Mouse (Mus musculus) spleen, adult 10 weeks (tissue): ENCODE results near the gene 1700022I11Rik. TPM values are rescaled to one million over a fixed set of nuclear protein-coding genes. Genes with fewer than 3 reads are reported as not detected.

Source experiments
- polyA plus RNA-seq: library from polyadenylated mRNA; stranded (reverse); fragments of 350-450 nt; fragmentation: Illumina TruSeq; extraction: RNeasy Lipid Tissue Mini Kit (QIAGEN cat#74804); gene quantifications from one replicate; pipeline ENCODE4 v1.2.3, GENCODE M21; 2015; ENCODE audit warnings: low replicate concordance; ENCODE audit not compliant: insufficient read depth

1700022I11Rik gene
- polyA plus RNA-seq, result not detected

DNA sequence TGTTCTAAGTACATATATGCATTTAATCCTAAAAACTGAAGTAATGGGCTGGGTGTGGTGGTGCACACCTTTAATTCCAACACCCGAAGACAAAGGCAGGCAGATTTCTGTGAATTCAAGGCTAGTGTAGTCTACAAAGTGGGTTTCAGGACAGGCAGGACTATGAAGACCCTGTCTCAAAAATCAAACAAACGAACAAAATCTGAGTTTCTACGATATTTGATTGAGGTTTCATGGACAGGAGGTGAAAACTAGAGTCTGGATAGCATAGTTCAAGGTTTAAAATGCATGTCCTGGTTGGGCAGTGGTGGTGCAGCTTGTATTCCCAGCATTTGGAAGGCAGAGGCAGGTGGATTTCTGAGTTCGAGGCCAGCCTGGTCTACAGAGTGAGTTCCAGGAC is at the start of gene 1700022I11Rik:
1700022I11Rik (plus strand) TSS at position 301 of the 400 bp plus-strand sequence.

DNA sequence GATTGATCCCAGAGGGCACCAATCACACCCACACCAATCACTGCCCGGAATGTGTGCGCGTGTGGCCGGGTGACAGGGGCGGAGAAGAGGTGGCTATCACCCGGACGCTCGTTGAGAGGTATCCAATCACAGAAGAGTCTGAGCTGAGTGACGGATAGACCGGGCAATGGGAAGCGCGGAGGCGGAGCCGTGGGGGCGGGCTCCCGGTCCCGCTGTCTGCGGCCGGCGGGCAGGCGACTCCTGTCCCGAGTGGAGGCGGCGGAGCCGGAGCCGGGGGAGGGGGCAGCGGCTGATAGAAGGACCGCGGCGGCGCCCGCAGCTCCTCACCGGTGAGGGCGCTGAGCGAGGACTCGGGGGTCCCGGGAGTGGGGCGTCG is 19.7 kb upstream of the 1700022I11Rik start, which contains the start of gene Dnajb5:
Dnajb5 (plus strand) TSS at position 139 of the 376 bp plus-strand sequence.

DNA sequence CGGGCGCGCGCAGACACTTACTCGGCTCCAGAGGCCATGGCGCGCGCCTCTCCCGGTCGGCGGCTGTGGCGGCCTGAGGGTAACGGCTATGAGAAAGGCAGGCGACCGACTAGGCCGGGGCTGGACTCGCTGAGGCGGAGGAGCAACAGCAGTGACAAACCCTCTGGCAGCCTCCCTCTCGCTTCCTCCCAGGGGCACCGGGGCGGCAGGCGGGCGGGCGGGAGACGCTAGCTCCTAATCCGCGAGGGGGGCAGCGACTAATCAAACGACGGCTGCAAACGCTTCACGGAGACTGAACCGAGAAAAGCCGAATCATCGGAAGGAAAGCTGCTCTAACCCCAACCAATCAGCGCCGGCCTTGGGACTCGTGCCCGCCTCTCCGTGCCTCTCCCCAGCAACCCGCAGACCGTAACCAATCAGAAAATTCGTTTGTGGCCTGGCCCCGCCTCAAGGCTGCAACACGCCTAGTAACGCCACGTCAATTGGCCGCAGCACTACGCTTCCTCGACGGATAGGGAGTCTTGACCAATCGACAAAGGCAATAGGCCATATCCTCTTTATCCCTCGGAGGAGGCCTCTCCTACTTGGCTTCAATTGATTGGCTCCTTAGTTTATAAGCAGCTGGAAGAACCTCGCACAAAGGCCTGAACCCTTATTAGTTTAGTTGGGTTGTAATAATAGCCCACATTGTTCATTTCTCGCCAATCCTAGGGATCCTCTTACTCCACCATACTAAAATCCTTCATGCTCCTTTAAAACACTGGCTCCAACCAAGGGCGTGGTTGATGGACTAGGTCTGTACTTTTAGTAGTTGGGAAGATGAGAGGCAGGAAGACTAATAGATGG is 31.0 kb downstream of the 1700022I11Rik start, which contains the start of gene Vcp:
Vcp (minus strand) TSS at position 367 of the 846 bp plus-strand sequence.

DNA sequence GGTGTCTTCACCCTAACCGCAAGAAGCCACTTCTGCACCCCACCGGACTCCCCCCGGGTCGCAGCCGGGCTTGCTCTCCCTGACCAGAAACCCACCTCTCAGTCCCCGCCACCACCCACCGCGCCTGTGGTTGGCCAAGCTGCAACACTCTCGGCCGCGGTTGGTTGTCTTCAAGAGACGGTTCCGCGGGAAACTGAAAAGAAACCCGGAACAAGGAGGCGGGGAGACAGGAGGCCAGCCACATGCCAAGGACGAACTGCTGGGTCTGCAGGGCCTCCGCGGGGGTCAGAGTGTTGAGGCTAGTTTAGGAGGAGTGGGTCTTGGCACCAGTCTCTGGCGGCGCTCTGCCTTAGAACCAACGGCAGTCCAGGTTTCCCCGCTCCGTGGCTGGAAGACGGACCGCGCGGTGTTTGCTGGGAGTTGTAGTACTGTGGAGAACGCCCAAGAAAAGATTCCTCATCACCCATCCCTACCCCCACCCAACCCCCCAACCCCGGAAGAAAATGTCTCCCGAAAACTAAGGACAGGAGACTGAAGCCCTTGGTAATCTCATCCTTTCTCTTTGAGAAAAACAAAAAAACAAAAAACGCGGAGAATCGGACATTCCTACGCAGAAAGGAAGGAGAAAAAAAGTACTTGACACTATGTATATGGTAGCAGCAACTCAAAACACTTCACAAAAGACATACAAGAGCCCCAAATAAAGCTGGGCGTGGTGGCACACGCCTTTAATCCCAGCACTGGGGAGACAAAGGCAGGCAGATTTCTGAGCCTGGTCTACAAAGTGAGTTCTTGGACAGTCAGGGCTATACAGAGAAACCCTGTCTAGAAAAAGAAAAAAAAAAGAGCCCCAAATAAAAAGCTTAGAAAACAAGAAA is 41.0 kb downstream of the 1700022I11Rik start, which contains the start of gene Fancg:
Fancg (minus strand) TSS at position 346 of the 878 bp plus-strand sequence.

DNA sequence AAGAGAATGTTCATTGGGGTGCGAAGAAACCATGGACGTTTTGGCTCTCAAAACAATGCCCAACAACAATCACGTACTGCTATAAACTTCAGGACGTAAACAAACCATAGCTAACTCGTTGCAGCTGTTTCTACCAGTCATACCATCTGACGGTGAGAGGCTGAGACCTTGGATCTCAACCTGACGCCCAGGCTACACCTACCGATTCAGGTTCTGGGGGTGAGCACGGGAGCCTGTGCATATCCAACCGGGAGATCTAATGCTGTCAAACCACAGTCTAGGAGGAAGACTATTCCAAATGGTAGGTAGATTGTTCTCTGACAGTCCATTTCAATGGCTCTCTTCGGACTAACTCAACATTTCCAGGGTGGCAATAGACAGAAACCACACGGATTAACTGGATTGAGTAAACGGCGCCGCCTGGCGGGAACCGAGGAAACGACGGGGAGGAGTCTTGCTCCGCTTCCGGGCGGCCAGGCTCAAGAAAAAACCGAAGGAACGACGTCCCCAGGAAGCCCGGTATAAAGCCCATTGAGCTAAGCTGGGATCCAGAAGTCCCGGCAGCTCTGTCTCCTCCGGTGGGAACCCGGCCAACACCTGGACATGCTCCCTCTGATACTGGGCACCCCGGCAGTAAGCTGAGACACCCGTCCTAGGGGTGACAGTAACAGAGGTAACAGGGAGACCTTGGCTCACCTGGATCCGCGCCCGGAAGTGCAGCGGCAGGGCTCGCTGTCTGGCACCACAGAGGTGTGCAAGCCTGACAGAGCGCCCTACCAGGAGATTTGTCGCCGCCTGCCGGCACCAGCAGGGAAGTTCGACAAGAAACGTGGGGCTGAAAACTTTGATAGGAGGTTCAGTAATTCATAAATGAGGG is 55.9 kb downstream of the 1700022I11Rik start, which contains the start of gene Pigo:
Pigo (minus strand) TSS at position 736 of the 877 bp plus-strand sequence.

DNA sequence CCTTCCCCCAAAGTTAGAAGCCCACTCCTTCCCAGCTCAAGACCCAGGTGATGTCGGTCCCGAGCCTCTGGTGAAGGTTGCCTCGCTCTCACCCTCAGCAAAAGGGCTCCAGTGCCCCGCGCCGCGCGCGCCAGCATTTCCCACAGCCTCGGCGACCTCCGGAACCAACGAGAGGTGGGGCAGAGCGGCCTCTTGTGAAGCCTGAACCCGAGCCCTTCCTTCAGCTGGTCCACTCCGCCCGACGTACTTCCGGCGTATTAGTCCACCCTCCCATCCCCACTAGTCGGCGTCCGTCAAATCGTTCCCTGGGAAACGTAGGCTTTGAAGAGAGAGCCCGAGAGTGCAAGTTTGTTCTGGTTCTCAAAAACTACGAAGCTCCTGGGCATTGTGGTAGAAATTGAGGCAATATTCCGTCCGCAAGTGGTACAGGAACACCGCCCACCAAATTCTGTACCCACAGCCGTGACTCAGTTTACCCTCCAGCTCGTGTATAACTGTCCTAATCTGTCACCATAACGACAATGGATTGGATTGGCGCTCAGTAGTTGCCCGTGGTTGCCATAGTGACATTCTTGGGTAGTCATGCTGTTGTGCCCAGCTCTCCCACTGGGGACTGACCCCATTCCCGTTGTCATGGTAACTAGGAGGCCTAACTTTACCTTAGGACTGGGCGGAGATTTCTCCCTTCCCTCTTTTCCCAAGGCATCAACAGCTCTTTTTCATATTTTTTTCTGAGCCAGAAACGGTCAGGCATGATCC is 62.0 kb downstream of the 1700022I11Rik start, which contains the start of gene Stoml2:
Stoml2 (minus strand) TSS at position 474 of the 759 bp plus-strand sequence.

Other genes starting within 250 kb of the 1700022I11Rik start
- gene 4930578G10Rik, start 234.1 kb upstream of the 1700022I11Rik start, polyA plus RNA-seq, result not detected
- 137 TPM for gene Ccl19, start 213.0 kb upstream of the 1700022I11Rik start, polyA plus RNA-seq
- gene Ccl21a, start 195.6 kb upstream of the 1700022I11Rik start, polyA plus RNA-seq, result 506 TPM
- gene Fam205a1, start 115.7 kb upstream of the 1700022I11Rik start, polyA plus RNA-seq, result 0.07 TPM
- gene Gm12394, start 112.8 kb upstream of the 1700022I11Rik start, polyA plus RNA-seq, result not detected
- gene Fam205c, start 95.4 kb upstream of the 1700022I11Rik start, polyA plus RNA-seq, result not detected
- gene Phf24, start 52.9 kb upstream of the 1700022I11Rik start, polyA plus RNA-seq, result 2.0 TPM
- gene Dnajb5, start 19.8 kb upstream of the 1700022I11Rik start, polyA plus RNA-seq, result 12.7 TPM
- gene Vcp, start 30.9 kb downstream of the 1700022I11Rik start, polyA plus RNA-seq, result 241 TPM
- gene Fancg, start 40.9 kb downstream of the 1700022I11Rik start, polyA plus RNA-seq, result 21.5 TPM
- 12.9 TPM for gene Pigo, start 56.2 kb downstream of the 1700022I11Rik start, polyA plus RNA-seq
- 64.6 TPM for gene Stoml2, start 62.1 kb downstream of the 1700022I11Rik start, polyA plus RNA-seq
- 15.0 TPM for gene Fam214b, start 76.6 kb downstream of the 1700022I11Rik start, polyA plus RNA-seq
- 1.6 TPM for gene Unc13b, start 89.3 kb downstream of the 1700022I11Rik start, polyA plus RNA-seq